Mouse (Mus musculus) brown adipose tissue, adult 24 weeks (tissue): ENCODE results near the gene Vmn1r121. TPM values are rescaled to one million over a fixed set of nuclear protein-coding genes. Genes with fewer than 3 reads are reported as not detected.
"Not testable (repeated sequence)": the region's sequence is repeated elsewhere in the genome, so short reads cannot be mapped to it uniquely, and the experiment has no call there.

Experiments used
- H3K27ac ChIP-seq: fragments of 200-500 bp; replicated peaks from 2 replicates; pipeline ENCODE4 v1.5.1; 2012; ENCODE audit warnings: low read depth, mild to moderate bottlenecking, low read length
- H3K4me1 ChIP-seq: fragments of 200-500 bp; 2 replicates; pipeline ENCODE4 v1.6.1; 2012; ENCODE audit warnings: low read length, mixed read lengths; ENCODE audit not compliant: control insufficient read depth, insufficient read depth, insufficient read length
- H3K4me3 ChIP-seq: fragments of 200-500 bp; 2 replicates; pipeline ENCODE4 v1.5.1; 2012; ENCODE audit warnings: low read depth, mild to moderate bottlenecking, low read length, moderate library complexity; ENCODE audit not compliant: insufficient read depth
- polyA plus RNA-seq: library from polyadenylated mRNA; stranded (reverse); fragments of >200 nt; gene quantifications from 2 replicates; pipeline ENCODE4 v1.2.4, GENCODE M21; 2012; ENCODE audit not compliant: missing spikeins, insufficient read depth, insufficient read length

Gene Vmn1r121
- not detected in 2 replicates for polyA plus RNA-seq

DNA sequence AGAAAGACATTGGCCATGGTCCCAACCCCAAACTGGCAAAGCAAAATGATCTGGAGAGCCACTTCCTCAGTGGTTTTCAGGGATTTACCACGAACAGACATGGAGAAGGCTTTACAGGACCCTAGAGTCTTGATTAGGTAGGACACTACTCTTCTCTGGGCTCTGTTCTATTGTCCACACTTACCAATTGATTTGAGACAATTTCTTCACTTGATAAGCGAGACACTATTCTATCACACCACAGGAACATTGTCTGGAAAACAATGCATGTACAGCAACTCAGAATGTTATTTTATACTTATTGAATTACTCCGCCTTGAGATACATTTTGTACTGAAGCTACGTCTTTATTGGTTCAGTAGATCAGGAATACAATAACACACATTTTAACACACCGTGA, at the start of gene Vmn1r121:
TSS of gene Vmn1r121 (minus strand) at position 101 of the 400 bp plus-strand sequence.
- H3K4me3 ChIP-seq, H3K4me1 ChIP-seq, H3K27ac ChIP-seq: not testable (repeated sequence)

DNA sequence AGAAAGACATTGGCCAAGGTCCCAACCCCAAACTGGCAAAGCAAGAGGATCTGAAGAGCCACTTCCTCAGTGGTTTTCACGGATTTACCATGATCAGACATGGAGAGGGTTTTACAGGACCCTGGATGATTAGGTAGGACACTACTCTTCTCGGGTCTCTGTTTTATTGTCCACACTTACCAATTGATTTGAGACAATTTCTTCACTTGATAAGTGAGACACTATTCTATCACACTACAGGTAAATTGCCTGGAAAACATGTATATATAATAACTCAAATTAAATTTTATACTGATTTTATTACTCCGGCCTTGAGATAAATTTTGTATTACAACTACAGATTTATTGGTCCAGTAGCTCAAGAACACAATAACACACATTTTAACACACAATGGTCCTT, 35.7 kb upstream of the Vmn1r121 start, which contains the start of gene Vmn1r122:
TSS of gene Vmn1r122 (minus strand) at position 101 of the 400 bp plus-strand sequence.
- H3K4me1 ChIP-seq, H3K27ac ChIP-seq, H3K4me3 ChIP-seq: not testable (repeated sequence)

DNA sequence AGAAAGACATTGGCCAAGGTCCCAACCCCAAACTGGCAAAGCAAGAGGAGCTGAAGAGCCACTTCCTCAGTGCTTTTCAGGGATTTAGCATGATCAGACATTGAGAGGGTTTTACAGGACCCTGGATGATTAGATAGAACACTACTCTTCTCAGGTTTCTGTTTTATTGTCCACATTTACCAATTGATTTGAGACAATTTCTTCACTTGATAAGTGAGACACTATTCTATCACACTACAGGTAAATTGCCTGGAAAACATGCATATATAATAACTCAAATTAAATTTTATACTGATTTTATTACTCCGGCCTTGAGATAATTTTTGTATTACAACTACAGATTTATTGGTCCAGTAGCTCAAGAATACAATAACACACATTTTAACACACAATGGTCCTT, 44.6 kb downstream of the Vmn1r121 start, which contains the start of gene Vmn1r120:
TSS of gene Vmn1r120 (minus strand) at position 101 of the 400 bp plus-strand sequence.
- not testable (repeated sequence) for H3K27ac ChIP-seq, H3K4me1 ChIP-seq, H3K4me3 ChIP-seq

Other genes with a start within 250 kb of the Vmn1r121 start
- gene Vmn1r116, start 226.3 kb downstream of the Vmn1r121 start, polyA plus RNA-seq: not detected in 2 replicates
- not detected in 2 replicates for gene Vmn1r117, start 214.4 kb downstream of the Vmn1r121 start, polyA plus RNA-seq
- gene Vmn1r118, start 186.2 kb downstream of the Vmn1r121 start, polyA plus RNA-seq: not detected in 2 replicates
- not detected in 2 replicates for gene Vmn1r119, start 86.1 kb downstream of the Vmn1r121 start, polyA plus RNA-seq
- not detected in 2 replicates for gene Vmn1r120, start 44.7 kb downstream of the Vmn1r121 start, polyA plus RNA-seq
- not detected in 2 replicates for gene Vmn1r122, start 35.6 kb upstream of the Vmn1r121 start, polyA plus RNA-seq
- gene Vmn1r123, start 63.7 kb upstream of the Vmn1r121 start, polyA plus RNA-seq: not detected in 2 replicates
- not detected in 2 replicates for gene Gm5157, start 91.9 kb upstream of the Vmn1r121 start, polyA plus RNA-seq
- gene Vmn1r124, start 162.1 kb upstream of the Vmn1r121 start, polyA plus RNA-seq: not detected in 2 replicates
- not detected in 2 replicates for gene Vmn1r125, start 173.7 kb upstream of the Vmn1r121 start, polyA plus RNA-seq
- not detected in 2 replicates for gene Vmn1r126, start 203.0 kb upstream of the Vmn1r121 start, polyA plus RNA-seq
- gene Vmn1r127, start 221.3 kb upstream of the Vmn1r121 start, polyA plus RNA-seq: not detected in 2 replicates